Mouse (Mus musculus) embryonic facial prominence, embryonic 14.5 days (tissue): ENCODE measurements around the gene Babam2. TPM values are rescaled to one million over a fixed set of nuclear protein-coding genes. Genes with fewer than 3 reads are reported as not detected.
A peak's percentile ranks its signal among the peaks of the same experiment; 100 is the strongest.

ENCODE experiments used
- ATAC-seq: fragments of 200-750 bp; cut with Nextera tagmentation; 2 replicates; pipeline ENCODE4 v1.8.0; 2017; ENCODE audit warnings: low read depth, moderate number of reproducible peaks, moderate TSS enrichment
- DNase-seq: peaks from one replicate; pipeline ENCODE4 v3.0.0-alpha.2; 2015; ENCODE audit warnings: low spot score
- H3K27ac ChIP-seq: fragments of 300-500 bp; sonication (generic); replicated peaks from 2 replicates; pipeline ENCODE4 v1.5.1; 2014; ENCODE audit warnings: low read depth, mild to moderate bottlenecking, low read length, moderate library complexity
- H3K27me3 ChIP-seq: fragments of 300-500 bp; sonication (generic); replicated peaks from 2 replicates; pipeline ENCODE4 v1.6.1; 2014; ENCODE audit warnings: low read length; ENCODE audit not compliant: control insufficient read depth, insufficient read depth
- H3K36me3 ChIP-seq: fragments of 300-500 bp; sonication (generic); 2 replicates; pipeline ENCODE4 v1.6.1; 2014; ENCODE audit warnings: low read length, mixed read lengths; ENCODE audit not compliant: control insufficient read depth, insufficient read depth
- H3K4me1 ChIP-seq: fragments of 300-500 bp; sonication (generic); 2 replicates; pipeline ENCODE4 v1.6.1; 2014; ENCODE audit warnings: antibody characterized with exemption, low read length; ENCODE audit not compliant: control insufficient read depth, insufficient read depth
- H3K4me2 ChIP-seq: fragments of 300-500 bp; sonication (generic); 2 replicates; pipeline ENCODE4 v1.6.1; 2014; ENCODE audit warnings: low read depth, mild to moderate bottlenecking, low read length, moderate library complexity, mixed read lengths
- H3K4me3 ChIP-seq: fragments of 300-500 bp; sonication (generic); 2 replicates; pipeline ENCODE4 v1.5.1; 2014; ENCODE audit warnings: low read depth, mild to moderate bottlenecking, low read length
- H3K9ac ChIP-seq: fragments of 300-500 bp; sonication (generic); 2 replicates; pipeline ENCODE4 v1.6.1; 2014; ENCODE audit warnings: low read depth, mild to moderate bottlenecking, low read length, moderate library complexity, mixed read lengths
- H3K9me3 ChIP-seq: fragments of 300-500 bp; sonication (generic); 2 replicates; pipeline ENCODE4 v1.6.1; 2016; ENCODE audit warnings: low read length; ENCODE audit not compliant: control insufficient read depth
- WGBS: fragments of 180-500 bp; shearing (Covaris S2); extraction: QIAGEN DNeasy Blood & Tissue Kit; methylation state at CpG from one replicate; pipeline ENCODE4 v1.1.7; 2014; 5-methylcytosine and 5-hydroxymethylcytosine counted together
- polyA plus RNA-seq: library from polyadenylated mRNA; unstranded; fragments of >200 nt; fragmentation: Nextera tagmentation; extraction: Ambion mirVana; gene quantifications from 2 replicates; pipeline ENCODE4 v1.2.1, GENCODE M21; 2014

Babam2 gene
- 37.6 and 38.0 TPM in 2 replicates for polyA plus RNA-seq

DNA sequence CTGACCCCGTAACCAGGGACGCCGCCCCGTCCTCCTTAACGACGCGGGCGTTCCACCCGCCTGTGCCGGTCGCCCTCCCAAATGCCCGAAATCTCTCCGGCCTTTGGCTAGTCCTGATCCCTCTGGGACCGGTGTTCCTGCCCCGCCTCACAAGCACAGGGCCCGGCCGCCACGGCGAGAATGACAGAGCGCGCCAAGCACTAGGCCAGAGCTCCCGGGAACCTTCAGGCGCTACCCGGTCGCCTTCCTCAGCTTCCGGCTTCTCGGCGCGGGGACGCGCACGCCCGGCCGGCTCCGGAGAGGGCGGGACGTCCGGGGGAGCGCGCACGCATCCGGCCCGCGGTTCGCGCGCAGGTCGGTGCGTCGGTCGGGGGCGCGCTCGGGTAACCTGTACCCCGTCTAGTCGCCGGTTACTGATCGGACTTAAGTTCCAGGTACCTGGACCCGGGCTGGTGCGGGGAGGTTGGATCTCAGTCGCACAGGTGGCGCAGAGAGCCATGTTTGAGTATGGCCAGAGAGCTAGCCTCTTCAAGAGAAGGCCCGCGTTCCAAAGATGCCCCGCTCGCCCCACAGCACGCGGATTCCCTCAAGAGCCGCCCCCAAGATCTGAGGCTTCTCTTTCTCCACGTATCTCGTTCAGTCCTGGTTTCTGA, at the start of gene Babam2:
Gene Babam2 (plus strand): TSS at position 41 of the 653 bp plus-strand sequence.
- Histone ChIP-seq H3K27ac (peak within 1 kb of the TSS; percentile 91), H3K4me2 (peak within 1 kb of the TSS; percentile 83), H3K9me3 (no peaks in the 10 kb centered on the region), H3K36me3 (no peaks in the 10 kb centered on the region), H3K27me3 (no peaks in the 10 kb centered on the region), H3K4me1 (peaks cover 8% of the 10 kb centered on the region), H3K9ac (peak within 1 kb of the TSS; percentile 87), H3K4me3 (peak within 1 kb of the TSS; percentile 83)
- ATAC-seq (peak; percentile 96), DNase-seq (peak; percentile 94)
- WGBS, result under 1% methylated on average over 45 of the region's 71 CpGs

DNA sequence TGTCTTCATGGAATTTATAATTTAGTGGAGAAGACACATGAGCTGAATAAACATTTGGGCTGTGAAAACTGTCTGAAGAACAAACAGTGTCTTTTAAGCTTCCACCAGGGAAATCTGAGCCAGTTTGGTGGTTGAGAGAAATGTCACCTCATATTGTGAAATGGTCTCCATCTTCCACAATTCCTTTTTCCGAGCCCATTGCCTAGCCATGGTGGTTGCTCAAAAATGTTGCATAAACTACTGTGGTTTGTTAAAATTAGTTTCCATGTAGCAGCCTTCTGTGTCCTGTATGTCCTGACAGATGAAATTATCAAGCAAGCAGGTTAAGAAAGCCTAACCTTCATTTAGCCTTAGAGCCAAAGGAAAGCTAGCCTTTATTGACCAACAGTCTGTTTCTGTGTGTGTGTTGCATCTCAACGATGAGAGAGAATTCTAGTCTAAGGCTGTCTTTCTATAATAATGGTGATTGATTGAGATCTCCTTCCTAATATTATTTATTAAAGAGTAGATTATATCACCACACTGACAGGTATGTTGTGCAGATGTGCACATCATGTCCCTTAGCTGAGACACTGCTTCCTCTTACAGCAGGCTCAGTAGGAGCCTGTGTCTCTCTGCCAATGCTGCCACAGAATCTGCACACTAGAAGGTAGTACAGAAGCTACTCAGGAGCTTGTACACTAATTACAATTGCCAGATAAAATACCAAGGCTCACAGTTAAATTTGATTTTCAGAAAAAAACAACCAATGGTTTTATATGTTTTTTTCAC, 46.8 kb upstream of the Babam2 start:
- no peaks in the 10 kb centered on the region for H3K4me1 ChIP-seq
- H3K27me3 ChIP-seq, result no peaks in the 10 kb centered on the region
- WGBS, result 82% methylated on average over 2 of the region's 2 CpGs
- no peak overlapping the region for H3K4me2 ChIP-seq
- H3K9me3 ChIP-seq, result peaks cover 6% of the 10 kb centered on the region
- no peak for DNase-seq
- no peaks in the 10 kb centered on the region for H3K36me3 ChIP-seq
- no peak overlapping the region for H3K27ac ChIP-seq
- no peak overlapping the region for H3K4me3 ChIP-seq
- H3K9ac ChIP-seq, result no peak overlapping the region
- ATAC-seq, result no peak

DNA sequence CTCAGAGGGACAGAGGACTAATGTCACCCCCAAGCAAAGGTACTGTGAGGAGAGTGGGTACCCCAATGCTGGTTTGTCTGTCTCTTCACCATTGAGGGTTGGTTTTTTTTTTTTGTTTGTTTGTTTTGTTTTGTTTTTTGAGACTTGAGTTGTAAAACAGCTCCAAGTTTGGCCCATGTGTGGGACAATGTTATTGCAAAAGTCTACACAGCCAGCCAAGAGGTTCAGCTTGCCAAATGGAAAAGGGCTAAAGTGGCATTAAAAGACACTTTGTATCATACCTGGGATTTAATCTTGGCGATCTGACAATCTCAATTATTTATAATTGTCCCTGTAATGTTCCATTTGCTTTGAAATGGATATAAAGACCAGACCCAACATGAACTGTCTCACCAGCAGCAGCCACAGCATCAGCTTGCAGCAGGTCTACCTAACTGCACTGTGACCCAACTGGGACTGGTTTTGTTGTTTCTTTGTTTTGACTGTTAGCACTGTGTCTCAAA, 41.7 kb upstream of the Babam2 start:
- ATAC-seq (no peak), DNase-seq (no peak)
- Histone ChIP-seq H3K9ac (no peak overlapping the region), H3K36me3 (no peaks in the 10 kb centered on the region), H3K27ac (no peak overlapping the region), H3K4me3 (no peak overlapping the region), H3K4me2 (no peak overlapping the region), H3K9me3 (peaks cover 6% of the 10 kb centered on the region), H3K4me1 (no peaks in the 10 kb centered on the region), H3K27me3 (no peaks in the 10 kb centered on the region)
- 75% methylated on average over 1 of the region's 1 CpGs for WGBS

DNA sequence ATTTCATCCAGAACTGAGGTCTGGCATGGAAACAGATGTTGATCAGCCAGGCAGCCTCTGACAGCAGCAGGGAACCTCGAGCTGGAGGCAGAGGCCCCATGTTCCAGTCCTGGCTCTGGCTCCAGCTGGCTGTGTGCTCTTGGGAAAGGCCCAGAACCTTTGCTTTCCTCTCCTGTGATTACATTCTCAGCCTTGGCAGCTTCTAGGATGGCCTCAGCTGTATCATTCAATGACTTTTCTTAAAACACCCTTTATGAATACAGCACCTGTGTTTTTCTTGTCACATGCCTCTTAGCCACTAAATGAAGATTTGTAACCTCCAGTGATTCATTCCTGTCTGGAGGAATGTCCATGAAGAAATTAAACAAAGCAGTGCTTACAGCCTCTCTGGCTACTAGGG, 31.3 kb upstream of the Babam2 start:
- 25% methylated on average over 1 of the region's 1 CpGs for WGBS
- DNase-seq, result peak; percentile 46
- H3K27ac ChIP-seq, result no peak overlapping the region

DNA sequence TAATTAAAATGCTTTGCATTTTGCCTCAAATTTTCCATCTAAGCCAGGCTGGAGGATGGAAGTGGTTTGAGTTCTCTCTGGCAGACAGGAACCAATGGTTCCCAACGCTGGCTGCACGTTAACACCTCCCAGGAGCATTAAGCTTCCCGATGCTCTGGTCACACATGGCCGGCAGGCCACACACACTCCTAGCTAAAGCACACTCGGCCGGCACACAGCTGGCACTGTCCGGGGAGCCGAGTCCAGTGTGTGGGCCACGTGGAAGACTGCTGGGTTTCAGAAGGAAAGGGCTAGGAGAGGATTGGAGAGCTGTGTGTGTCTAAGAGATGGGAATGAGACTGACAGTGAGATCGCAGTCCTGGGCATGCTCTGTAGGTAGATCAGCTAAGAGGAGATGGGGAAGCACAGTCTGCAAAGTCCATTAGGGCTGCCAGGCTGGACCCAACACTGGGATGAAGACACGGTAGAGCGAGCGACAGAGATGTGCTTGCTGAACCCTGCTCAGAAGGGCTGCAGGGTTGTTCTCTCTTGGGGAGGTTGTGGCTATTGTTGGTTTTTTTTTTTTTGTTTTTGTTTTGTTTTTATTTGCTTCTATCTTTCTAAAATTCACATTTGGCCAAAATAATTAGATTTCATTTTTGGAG, 29.0 kb upstream of the Babam2 start:
- ATAC-seq (no peak), DNase-seq (no peak)

More for the DNA sequence above, 31.3 kb upstream of the Babam2 start:
- H3K9ac ChIP-seq, result no peak overlapping the region
- H3K9me3 ChIP-seq, result no peaks in the 10 kb centered on the region
- H3K4me3 ChIP-seq, result no peak overlapping the region
- H3K4me1 ChIP-seq, result 0 out of 2 replicates have a peak, but pooled peaks cover 9% of the 10 kb centered on the region
- H3K4me2 ChIP-seq, result no peak overlapping the region
- H3K27me3 ChIP-seq, result no peaks in the 10 kb centered on the region
- no peak for ATAC-seq
- no peaks in the 10 kb centered on the region for H3K36me3 ChIP-seq

DNA sequence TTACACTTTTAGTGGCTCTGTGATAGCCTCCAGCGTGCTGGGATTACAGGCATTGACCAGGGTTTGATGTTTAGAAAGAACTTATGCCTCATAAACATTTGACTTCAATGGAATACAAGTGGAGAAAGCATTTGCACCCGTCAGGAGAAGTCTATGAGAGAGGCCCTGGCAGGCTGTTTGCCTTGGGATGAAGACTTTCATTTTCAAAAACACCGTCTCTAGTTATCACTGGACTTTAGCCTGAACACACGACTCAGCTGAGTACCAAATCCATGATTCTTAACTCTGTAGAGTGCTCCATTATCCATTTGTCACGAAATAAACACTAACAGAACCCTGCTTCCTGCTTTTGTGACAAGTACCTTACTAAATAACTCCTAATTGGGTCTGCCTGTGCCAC, 27.5 kb upstream of the Babam2 start:
- Histone ChIP-seq H3K27ac (no peak overlapping the region), H3K4me3 (no peak overlapping the region), H3K4me1 (0 out of 2 replicates have a peak, but pooled peaks cover 7% of the 10 kb centered on the region), H3K4me2 (no peak overlapping the region), H3K9me3 (no peaks in the 10 kb centered on the region), H3K36me3 (no peaks in the 10 kb centered on the region), H3K9ac (no peak overlapping the region), H3K27me3 (no peaks in the 10 kb centered on the region)
- ATAC-seq (no peak), DNase-seq (no peak)
- WGBS, result 75% methylated on average over 5 of the region's 5 CpGs

More for the DNA sequence above, 29.0 kb upstream of the Babam2 start:
- no peak overlapping the region for H3K4me3 ChIP-seq
- no peak overlapping the region for H3K27ac ChIP-seq
- 0 out of 2 replicates have a peak, but pooled peaks cover 7% of the 10 kb centered on the region for H3K4me1 ChIP-seq
- H3K36me3 ChIP-seq, result no peaks in the 10 kb centered on the region
- 75% methylated on average over 13 of the region's 13 CpGs for WGBS
- no peaks in the 10 kb centered on the region for H3K9me3 ChIP-seq
- no peak overlapping the region for H3K9ac ChIP-seq
- H3K4me2 ChIP-seq, result no peak overlapping the region
- no peaks in the 10 kb centered on the region for H3K27me3 ChIP-seq

DNA sequence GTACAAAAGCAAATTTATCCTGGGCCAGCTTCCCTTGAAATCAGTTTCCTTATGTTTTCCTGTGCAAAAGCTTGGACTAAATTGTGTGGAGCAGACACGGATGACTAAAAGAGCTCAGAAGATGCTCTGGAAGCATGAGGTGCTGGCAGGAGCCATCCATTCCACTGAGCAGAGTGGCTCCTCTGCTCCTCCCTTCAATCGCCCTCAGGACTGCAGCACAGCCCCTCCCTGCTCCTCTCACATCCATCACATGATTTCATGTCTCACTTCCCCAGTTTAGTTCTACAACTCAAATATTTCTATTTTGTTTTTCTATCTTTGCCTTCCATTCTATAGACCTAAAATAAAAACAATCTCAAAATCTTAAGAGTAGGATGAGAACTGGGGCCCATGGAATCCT, 26.3 kb upstream of the Babam2 start:
- Histone ChIP-seq H3K36me3 (no peaks in the 10 kb centered on the region), H3K4me2 (no peak overlapping the region), H3K9me3 (no peaks in the 10 kb centered on the region), H3K27me3 (no peaks in the 10 kb centered on the region), H3K4me1 (0 out of 2 replicates have a peak, but pooled peaks cover 4% of the 10 kb centered on the region), H3K4me3 (no peak overlapping the region), H3K27ac (no peak overlapping the region), H3K9ac (no peak overlapping the region)
- no peak for DNase-seq
- ATAC-seq, result no peak
- 65% methylated on average over 2 of the region's 2 CpGs for WGBS

DNA sequence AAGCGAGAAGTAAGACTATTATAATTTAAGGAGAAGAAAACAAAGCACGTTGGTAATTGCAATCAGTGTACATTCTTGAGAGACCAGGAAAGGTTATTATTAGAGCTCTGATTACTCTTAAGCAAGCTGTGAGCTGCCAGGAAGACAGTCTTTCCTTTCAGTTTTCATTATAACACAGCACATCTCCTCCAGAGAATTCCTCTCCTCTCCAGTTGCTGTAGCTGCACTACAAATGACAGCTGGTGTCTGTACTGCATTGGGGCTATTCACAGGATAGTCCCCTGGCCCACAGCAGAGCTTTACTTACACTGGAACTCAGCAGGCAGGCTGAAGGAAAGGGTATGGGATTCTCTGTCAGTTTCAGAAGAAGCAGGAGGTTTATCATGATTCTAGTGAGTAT, 24.1 kb upstream of the Babam2 start:
- Histone ChIP-seq H3K4me3 (no peak overlapping the region), H3K9me3 (no peaks in the 10 kb centered on the region), H3K36me3 (no peaks in the 10 kb centered on the region), H3K4me1 (0 out of 2 replicates have a peak, but pooled peaks cover 4% of the 10 kb centered on the region), H3K27ac (0 out of 2 replicates have a peak overlapping the region, but pooled peaks have one; percentile 34), H3K27me3 (no peaks in the 10 kb centered on the region), H3K4me2 (no peak overlapping the region), H3K9ac (no peak overlapping the region)
- 66% methylated on average over 2 of the region's 2 CpGs for WGBS
- no peak for ATAC-seq
- peak; percentile 24 for DNase-seq
